Mouse (Mus musculus) CH12.LX (cell line): ENCODE measurements around the gene Zic1. TPM values are rescaled to one million over a fixed set of nuclear protein-coding genes. Genes with fewer than 3 reads are reported as not detected.

ENCODE experiments used
- DNase-seq: peaks from one replicate; pipeline ENCODE4 v3.0.0-alpha.2; 2013; ENCODE audit errors: extremely low read depth
- H3K27ac ChIP-seq: 2 replicates; pipeline ENCODE4 v1.5.1; 2012; ENCODE audit warnings: low read depth, mild to moderate bottlenecking, control low read depth, moderate library complexity; ENCODE audit not compliant: insufficient read depth
- H3K27me3 ChIP-seq: replicated peaks from 2 replicates; pipeline ENCODE3; 2012; ENCODE audit warnings: inconsistent platforms
- H3K36me3 ChIP-seq, 2 experiments: replicated peaks in 1 of 2; 2 replicates each; pipeline versions ENCODE3 to v1.6.1; 2012; ENCODE audit warnings: inconsistent platforms in 1 of 2, low read length in 1 of 2, mild to moderate bottlenecking in 1 of 2, mixed read lengths in 1 of 2, moderate library complexity in 1 of 2; ENCODE audit not compliant: control insufficient read depth in 1 of 2, insufficient read depth in 1 of 2
- H3K4me1 ChIP-seq, 2 experiments: 2 replicates each; pipeline ENCODE4 v1.6.1; 2012; ENCODE audit warnings: inconsistent platforms in 1 of 2, moderate library complexity in 1 of 2; ENCODE audit not compliant: insufficient read depth in 2 of 2, control insufficient read depth in 1 of 2
- H3K4me2 ChIP-seq: 2 replicates; pipeline ENCODE4 v1.6.1; 2012; ENCODE audit warnings: low read depth, mild to moderate bottlenecking, control low read depth; ENCODE audit not compliant: poor library complexity, insufficient read depth, severe bottlenecking
- H3K4me3 ChIP-seq, 3 experiments: fragments of 150-350 bp in 1 of 3; sonication (generic) in 1 of 3; replicated peaks in 1 of 3; 2 replicates each; pipeline versions ENCODE3 to v1.5.1; 2011 to 2012; ENCODE audit warnings: low read depth in 2 of 3, low read length in 2 of 3, mild to moderate bottlenecking in 2 of 3, moderate library complexity in 2 of 3, control low read depth in 1 of 3, improper control_type of control experiment in 1 of 3, inconsistent platforms in 1 of 3, mixed read lengths in 1 of 3; ENCODE audit not compliant: poor library complexity in 1 of 3
- H3K79me2 ChIP-seq: replicated peaks from 2 replicates; pipeline ENCODE4 v1.6.1; 2012; ENCODE audit warnings: mild to moderate bottlenecking, moderate library complexity; ENCODE audit not compliant: control insufficient read depth, poor library complexity, insufficient read depth, severe bottlenecking; ENCODE audit errors: extremely low read depth
- H3K9ac ChIP-seq: 2 replicates; pipeline ENCODE4 v1.6.1; 2012; ENCODE audit warnings: low read depth, mild to moderate bottlenecking, control low read depth, moderate library complexity; ENCODE audit not compliant: insufficient read depth
- H3K9me3 ChIP-seq: replicated peaks from 2 replicates; pipeline ENCODE3; 2012; ENCODE audit warnings: low read length, inconsistent platforms, mixed read lengths
- CHD2 ChIP-seq: IDR thresholded peaks from 2 replicates; pipeline ENCODE4 v1.6.1; 2011; ENCODE audit warnings: low read length, improper control_type of control experiment
- ELF1 ChIP-seq: IDR thresholded peaks from 2 replicates; pipeline ENCODE4 v1.6.1; 2014; ENCODE audit warnings: low read depth, mild to moderate bottlenecking, inconsistent platforms, low read length, improper control_type of control experiment
- EP300 ChIP-seq: IDR thresholded peaks from 2 replicates; pipeline ENCODE4 v1.6.1; 2011; ENCODE audit warnings: low read length, improper control_type of control experiment
- ETS1 ChIP-seq: conservative IDR thresholded peaks from 2 replicates; pipeline ENCODE4 v1.6.1; 2012; ENCODE audit warnings: low read depth, mild to moderate bottlenecking, inconsistent platforms, low read length, improper control_type of control experiment, moderate library complexity
- GABPA ChIP-seq: IDR thresholded peaks from 2 replicates; pipeline ENCODE4 v1.6.1; 2012; ENCODE audit warnings: low read depth, low read length, improper control_type of control experiment, inconsistent platforms; ENCODE audit not compliant: insufficient replicate concordance
- HCFC1 ChIP-seq: IDR thresholded peaks from 2 replicates; pipeline ENCODE4 v1.6.1; 2012; ENCODE audit warnings: low read depth, mild to moderate bottlenecking, inconsistent platforms, low read length, improper control_type of control experiment
- JUN ChIP-seq: IDR thresholded peaks from 2 replicates; pipeline ENCODE4 v1.6.1; 2011; ENCODE audit warnings: low read depth, mild to moderate bottlenecking, low read length, improper control_type of control experiment, moderate library complexity; ENCODE audit not compliant: insufficient read depth
- KAT2A ChIP-seq: IDR thresholded peaks from 2 replicates; pipeline ENCODE4 v1.6.1; 2012; ENCODE audit warnings: low read length, improper control_type of control experiment, inconsistent platforms; ENCODE audit not compliant: insufficient replicate concordance
- MAFK ChIP-seq: IDR thresholded peaks from 2 replicates; pipeline ENCODE4 v1.6.1; 2011; ENCODE audit warnings: low read length, improper control_type of control experiment; ENCODE audit not compliant: insufficient replicate concordance
- MAX ChIP-seq: IDR thresholded peaks from 2 replicates; pipeline ENCODE4 v1.6.1; 2011; ENCODE audit warnings: low read length, improper control_type of control experiment
- MYC ChIP-seq: IDR thresholded peaks from 2 replicates; pipeline ENCODE4 v1.6.1; 2011; ENCODE audit warnings: low read depth, mild to moderate bottlenecking, improper control_type of control experiment, low read length
- NELFE ChIP-seq: IDR thresholded peaks from 2 replicates; pipeline ENCODE4 v1.6.1; 2011; ENCODE audit warnings: low read depth, low read length, improper control_type of control experiment
- PAX5 ChIP-seq: IDR thresholded peaks from 2 replicates; pipeline ENCODE4 v1.6.1; 2012; ENCODE audit warnings: low read length, inconsistent platforms, mixed read lengths
- POLR2A ChIP-seq: IDR thresholded peaks from 2 replicates; pipeline ENCODE4 v1.6.1; 2011; ENCODE audit warnings: low read depth, mild to moderate bottlenecking, improper control_type of control experiment, low read length
- POLR2AphosphoS2 ChIP-seq: IDR thresholded peaks from 2 replicates; pipeline ENCODE4 v1.6.1; 2011; ENCODE audit warnings: low read depth, low read length, improper control_type of control experiment
- RAD21 ChIP-seq: IDR thresholded peaks from 2 replicates; pipeline ENCODE4 v1.6.1; 2011; ENCODE audit warnings: low read depth, mild to moderate bottlenecking, low read length, improper control_type of control experiment, moderate library complexity
- SIN3A ChIP-seq: IDR thresholded peaks from 2 replicates; pipeline ENCODE4 v1.6.1; 2012; ENCODE audit warnings: low read length, improper control_type of control experiment, inconsistent platforms
- TCF12 ChIP-seq: IDR thresholded peaks from 2 replicates; pipeline ENCODE4 v1.6.1; 2014; ENCODE audit warnings: low read depth, mild to moderate bottlenecking, inconsistent platforms, low read length, improper control_type of control experiment
- UBTF ChIP-seq: IDR thresholded peaks from 2 replicates; pipeline ENCODE4 v1.6.1; 2012; ENCODE audit warnings: low read depth, mild to moderate bottlenecking, inconsistent platforms, low read length, improper control_type of control experiment, moderate library complexity
- ZC3H11A ChIP-seq: IDR thresholded peaks from 2 replicates; pipeline ENCODE4 v1.6.1; 2012; ENCODE audit warnings: low read depth, mild to moderate bottlenecking, inconsistent platforms, low read length, improper control_type of control experiment
- ZMIZ1 ChIP-seq: IDR thresholded peaks from 2 replicates; pipeline ENCODE4 v1.6.1; 2012; ENCODE audit warnings: low read depth, mild to moderate bottlenecking, inconsistent platforms, low read length, improper control_type of control experiment
- ZNF384 ChIP-seq: IDR thresholded peaks from 2 replicates; pipeline ENCODE4 v1.6.1; 2012; ENCODE audit warnings: low read depth, low read length, improper control_type of control experiment, inconsistent platforms
- dilution Hi-C: fragments of 300-500 bp; cut with MboI; formaldehyde crosslinking; loops from 2 replicates; pipeline ENCODE4 v1.14.3; 2020; ENCODE audit warnings: low sequenced_read_pairs; ENCODE audit not compliant: extremely low pct_unique_long_range_greater_than_20kb, extremely low pct_ligation_motif_present
- in situ Hi-C: fragments of 300-500 bp; cut with MboI; formaldehyde crosslinking; loops from 3 replicates; pipeline ENCODE4 v1.14.3; 2019; ENCODE audit warnings: low sequenced_read_pairs, low pct_ligation_motif_present, low pct_unique_long_range_greater_than_20kb, mixed read lengths
- polyA plus RNA-seq: library from polyadenylated mRNA; unstranded; fragments of >175 nt; gene quantifications from 2 replicates; pipeline ENCODE4 v1.2.1, GENCODE M21; 2012; ENCODE audit warnings: low read depth; ENCODE audit not compliant: insufficient read length
- total RNA-seq, 2 experiments: library from RNA; depleted of rRNA; stranded (reverse); fragments of 300-350 nt in 1 of 2; fragments of >200 nt in 1 of 2; gene quantifications; 2 replicates each; pipeline ENCODE4 v1.2.3; 2012 to 2014

The Zic1 gene
- total and polyA plus RNA-seq, 3 experiments = not detected

DNA sequence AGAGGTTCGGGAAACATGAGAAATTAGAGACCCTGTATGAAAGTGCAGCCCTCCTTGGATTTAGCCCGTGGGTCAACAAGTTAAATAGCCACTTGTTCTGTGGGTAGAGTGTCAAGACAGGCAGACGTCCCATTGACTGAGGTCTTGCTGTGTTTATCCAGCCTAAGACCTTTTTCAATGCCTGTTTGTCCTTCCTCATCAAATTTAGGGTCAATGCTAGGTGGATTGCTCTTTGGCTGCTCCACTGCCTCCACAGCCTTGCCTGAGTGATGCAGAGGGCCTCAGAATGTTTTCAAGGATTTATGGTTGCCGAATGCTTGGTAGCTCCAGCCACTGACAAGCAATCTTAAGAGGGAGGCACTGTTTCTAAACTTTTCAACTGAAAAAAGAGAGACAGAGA, 6.0 kb upstream of the Zic1 start:
- Histone ChIP-seq H3K27me3 (no peaks in the 10 kb centered on the region), H3K4me2 (no peak overlapping the region), H3K27ac (no peak overlapping the region), H3K79me2 (no peaks in the 10 kb centered on the region), H3K9me3 (peaks cover 42% of the 10 kb centered on the region), H3K36me3 (no peaks in the 10 kb centered on the region), H3K4me1 (no peaks in the 10 kb centered on the region), H3K4me3 (no peak overlapping the region), H3K9ac (no peak overlapping the region)
- dilution Hi-C loops = no loop called here
- in situ Hi-C loops = no loop called here
- DNase-seq = no peak
- TF ChIP-seq NELFE = no peak
- TF ChIP-seq RAD21 = no peak
- TF ChIP-seq ZMIZ1 = no peak
- TF ChIP-seq ZC3H11A = no peak
- no peak for TF ChIP-seq KAT2A
- no peak for TF ChIP-seq POLR2A
- no peak for TF ChIP-seq MYC
- TF ChIP-seq EP300 = no peak
- TF ChIP-seq UBTF = no peak
- TF ChIP-seq ETS1 = no peak
- no peak for TF ChIP-seq MAFK
- TF ChIP-seq TCF12 = no peak
- no peak for TF ChIP-seq CHD2
- no peak for TF ChIP-seq MAX
- no peak for TF ChIP-seq PAX5
- TF ChIP-seq JUN = no peak
- no peak for TF ChIP-seq HCFC1

DNA sequence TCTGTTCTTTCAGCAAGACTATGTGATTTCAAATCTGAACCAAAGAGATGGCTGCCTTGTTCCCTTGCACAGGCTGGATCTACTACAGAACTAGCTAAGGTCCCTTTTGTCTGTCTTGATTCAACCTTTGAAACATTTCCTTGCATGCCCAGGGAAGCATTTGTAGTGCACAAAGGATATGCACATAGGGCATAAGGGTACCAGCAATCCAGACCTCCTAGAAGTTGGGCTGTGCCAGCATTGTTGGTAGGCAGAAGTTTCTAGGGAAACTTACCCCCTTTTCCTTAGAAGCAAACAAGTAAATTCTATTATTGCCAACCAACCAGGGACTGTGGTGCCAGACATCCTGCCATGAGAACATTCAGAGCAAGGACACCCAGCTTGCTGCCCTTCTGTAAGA, 5.4 kb upstream of the Zic1 start:
- Histone ChIP-seq H3K27me3 (no peaks in the 10 kb centered on the region), H3K9ac (no peak overlapping the region), H3K79me2 (no peaks in the 10 kb centered on the region), H3K4me2 (no peak overlapping the region), H3K36me3 (no peaks in the 10 kb centered on the region), H3K9me3 (peaks cover 41% of the 10 kb centered on the region), H3K4me1 (no peaks in the 10 kb centered on the region), H3K27ac (no peak overlapping the region), H3K4me3 (no peak overlapping the region)
- in situ Hi-C loops (no loop called here), dilution Hi-C loops (no loop called here)
- DNase-seq = no peak
- TF ChIP-seq POLR2AphosphoS2 (no peak), ELF1 (no peak), RAD21 (no peak), GABPA (no peak), MYC (no peak), ZNF384 (no peak), SIN3A (no peak)
